Mouse (Mus musculus): ENCODE measurements at regions not wholly inside any gene's neighbourhood (a gene's known extent, or its start where the extent isn't known, plus 50 kb on each side); places are given as distances from the start of the nearest gene placed in this dataset.

- TF ChIP-seq CHD2 (IDR thresholded peaks at IDR 0.05; ENCODE audit: low read length) (no peak), TBP (IDR thresholded peaks at IDR 0.05; ENCODE audit: low read depth, low read length) (no peak), JUND (IDR thresholded peaks at IDR 0.05; ENCODE audit: low read depth, low read length) (no peak), MAFK (IDR thresholded peaks at IDR 0.05; ENCODE audit: borderline replicate concordance, low read depth, low read length) (no peak), USF1 (IDR thresholded peaks at IDR 0.05; ENCODE audit: low read depth, low read length) (no peak), POLR2A (IDR thresholded peaks at IDR 0.05; ENCODE audit: control insufficient read depth in 1 of 2, insufficient read depth in 1 of 2, low read depth in 1 of 2, low read length in 2 of 2, poor library complexity in 1 of 2) (no peak), CTCF (IDR thresholded peaks at IDR 0.05 in 2 of 3, conservative IDR thresholded peaks at IDR 0.05 in 1 of 3; ENCODE audit: control insufficient read depth in 1 of 3, insufficient read depth in 1 of 3, low read depth in 2 of 3, low read length in 3 of 3, poor library complexity in 1 of 3, severe bottlenecking in 1 of 3) (peak in 2 of 3 experiments; percentile 61 to 71; a peak in 4 of 6 replicates)
Measured at GRCm38 (mm10) chr5:53355069-53355468, 88.2 kb downstream of the Smim20 start.

Measured in MEL (cell line).